Mouse (Mus musculus): ENCODE data around the gene Ttc17. TPM values are rescaled to one million over a fixed set of nuclear protein-coding genes. Genes with fewer than 3 reads are reported as not detected.

Gene Ttc17
- total and polyA plus RNA-seq, 2 experiments: 12.1 to 17.0 TPM

- Histone ChIP-seq H3K79me2 (ENCODE audit: control insufficient read depth, insufficient read depth, low read length) (no peaks in the 10 kb centered on the region), H3K27ac (replicated peaks; ENCODE audit: insufficient read depth, low read depth, low read length) (no peak overlapping the region), H3K9ac (ENCODE audit: low read depth, low read length) (no peak overlapping the region), H3K36me3 (ENCODE audit: control insufficient read depth, insufficient read depth, low read length) (no peaks in the 10 kb centered on the region), H3K4me1 (ENCODE audit: control insufficient read depth, insufficient read depth, low read length) (no peaks in the 10 kb centered on the region), H3K4me3 (ENCODE audit: insufficient read depth, low read depth, low read length) (no peak overlapping the region), H3K27me3 (ENCODE audit: control insufficient read depth, insufficient read depth, low read length) (peaks cover 6% of the 10 kb centered on the region)
- TF ChIP-seq CTCF (IDR thresholded peaks at IDR 0.05; ENCODE audit: low read depth, low read length): no peak
- TF ChIP-seq POLR2A (IDR thresholded peaks at IDR 0.05; ENCODE audit: extremely low read depth, insufficient read depth, low read length): no peak
- DNase-seq (ENCODE audit: extremely low read depth, low read depth, low spot score): no peak
- 88% methylated on average over 3 of the region's 3 CpGs for WGBS
Measured at GRCm38 (mm10) chr2:94275658-94276057, 130.8 kb downstream of the Ttc17 start.

DNA sequence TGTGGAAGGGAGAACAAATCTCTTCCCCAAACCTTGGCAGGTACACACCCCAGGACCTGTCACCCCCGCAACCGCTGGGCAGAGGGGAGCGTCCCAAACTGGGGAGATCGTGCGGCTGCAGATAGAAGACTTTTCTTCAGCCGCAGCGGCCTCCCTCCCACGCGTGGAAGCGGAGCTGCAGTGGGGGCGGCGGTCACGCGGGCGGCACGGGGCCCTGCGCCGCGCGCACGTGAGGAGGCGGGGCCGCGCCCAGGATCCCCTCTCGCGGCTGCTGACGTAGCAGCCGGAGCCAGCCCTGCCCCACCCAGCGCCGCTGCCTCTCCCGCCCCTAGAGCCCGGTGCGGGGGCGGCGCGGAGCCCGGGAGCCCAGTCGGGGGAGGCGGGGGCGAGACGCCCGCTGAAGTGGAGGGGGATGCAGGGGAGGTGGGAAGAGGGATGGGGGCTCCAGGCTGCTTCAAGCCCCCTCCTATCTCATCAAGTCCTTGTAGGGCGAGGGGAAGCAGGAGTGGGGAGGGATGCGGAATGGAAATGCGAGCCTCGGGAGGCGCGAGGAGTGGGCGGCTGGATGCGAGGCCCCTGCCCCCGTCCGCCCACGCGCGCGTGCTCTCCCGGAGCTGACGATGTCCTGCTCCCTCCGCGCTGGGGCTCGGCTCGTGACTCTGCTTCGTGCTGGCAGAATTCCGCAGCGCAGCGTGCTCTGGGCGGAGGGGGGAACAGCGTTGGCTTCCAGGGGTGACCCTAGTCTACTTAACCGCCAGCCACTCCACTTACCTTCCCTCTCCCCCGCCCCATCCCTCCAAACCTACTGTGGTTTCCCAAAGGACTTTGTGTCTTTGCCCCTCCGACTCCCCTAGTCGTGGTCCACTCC, 133.1 kb downstream of the Ttc17 start:
- no peak for TF ChIP-seq CTCF (IDR thresholded peaks at IDR 0.05; ENCODE audit: low read depth, low read length)
- TF ChIP-seq POLR2A (IDR thresholded peaks at IDR 0.05; ENCODE audit: extremely low read depth, insufficient read depth, low read length): no peak
- Histone ChIP-seq H3K27me3 (ENCODE audit: control insufficient read depth, insufficient read depth, low read length) (peaks cover 6% of the 10 kb centered on the region), H3K27ac (replicated peaks; ENCODE audit: insufficient read depth, low read depth, low read length) (no peak overlapping the region), H3K36me3 (ENCODE audit: control insufficient read depth, insufficient read depth, low read length) (no peaks in the 10 kb centered on the region), H3K4me1 (ENCODE audit: control insufficient read depth, insufficient read depth, low read length) (no peaks in the 10 kb centered on the region), H3K79me2 (ENCODE audit: control insufficient read depth, insufficient read depth, low read length) (no peaks in the 10 kb centered on the region), H3K4me3 (ENCODE audit: insufficient read depth, low read depth, low read length) (peak overlapping the region; percentile 64), H3K9ac (ENCODE audit: low read depth, low read length) (peak overlapping the region; percentile 73)
- no peak for DNase-seq (ENCODE audit: extremely low read depth, low read depth, low spot score)
- 3% methylated on average over 72 of the region's 72 CpGs for WGBS

- WGBS: 91% methylated on average over 10 of the region's 10 CpGs
- TF ChIP-seq CTCF (IDR thresholded peaks at IDR 0.05; ENCODE audit: low read depth, low read length) (no peak), POLR2A (IDR thresholded peaks at IDR 0.05; ENCODE audit: extremely low read depth, insufficient read depth, low read length) (no peak)
- Histone ChIP-seq H3K27ac (replicated peaks; ENCODE audit: insufficient read depth, low read depth, low read length) (no peak overlapping the region), H3K4me1 (ENCODE audit: control insufficient read depth, insufficient read depth, low read length) (no peaks in the 10 kb centered on the region), H3K9ac (ENCODE audit: low read depth, low read length) (no peak overlapping the region), H3K4me3 (ENCODE audit: insufficient read depth, low read depth, low read length) (no peak overlapping the region), H3K79me2 (ENCODE audit: control insufficient read depth, insufficient read depth, low read length) (no peaks in the 10 kb centered on the region), H3K27me3 (ENCODE audit: control insufficient read depth, insufficient read depth, low read length) (peaks cover 6% of the 10 kb centered on the region), H3K36me3 (ENCODE audit: control insufficient read depth, insufficient read depth, low read length) (no peaks in the 10 kb centered on the region)
- no peak for DNase-seq (ENCODE audit: extremely low read depth, low read depth, low spot score)
Measured at GRCm38 (mm10) chr2:94271176-94271575, 135.3 kb downstream of the Ttc17 start.

GRCm38 (mm10) chr2:94268835-94269234, 137.7 kb downstream of the Ttc17 start:
- TF ChIP-seq POLR2A (IDR thresholded peaks at IDR 0.05; ENCODE audit: extremely low read depth, insufficient read depth, low read length) (no peak), CTCF (IDR thresholded peaks at IDR 0.05; ENCODE audit: low read depth, low read length) (no peak)
- no peaks in the 10 kb centered on the region for H3K79me2 ChIP-seq (ENCODE audit: control insufficient read depth, insufficient read depth, low read length)
- H3K4me1 ChIP-seq (ENCODE audit: control insufficient read depth, insufficient read depth, low read length): no peaks in the 10 kb centered on the region
- H3K9ac ChIP-seq (ENCODE audit: low read depth, low read length): no peak overlapping the region
- no peak overlapping the region for H3K27ac ChIP-seq (replicated peaks; ENCODE audit: insufficient read depth, low read depth, low read length)
- no peaks in the 10 kb centered on the region for H3K36me3 ChIP-seq (ENCODE audit: control insufficient read depth, insufficient read depth, low read length)
- no peak for DNase-seq (ENCODE audit: extremely low read depth, low read depth, low spot score)
- H3K4me3 ChIP-seq (ENCODE audit: insufficient read depth, low read depth, low read length): no peak overlapping the region
- 87% methylated on average over 8 of the region's 8 CpGs for WGBS
- peaks cover 4% of the 10 kb centered on the region; the same call in 1 of the 2 replicates for H3K27me3 ChIP-seq (ENCODE audit: control insufficient read depth, insufficient read depth, low read length)

DNA sequence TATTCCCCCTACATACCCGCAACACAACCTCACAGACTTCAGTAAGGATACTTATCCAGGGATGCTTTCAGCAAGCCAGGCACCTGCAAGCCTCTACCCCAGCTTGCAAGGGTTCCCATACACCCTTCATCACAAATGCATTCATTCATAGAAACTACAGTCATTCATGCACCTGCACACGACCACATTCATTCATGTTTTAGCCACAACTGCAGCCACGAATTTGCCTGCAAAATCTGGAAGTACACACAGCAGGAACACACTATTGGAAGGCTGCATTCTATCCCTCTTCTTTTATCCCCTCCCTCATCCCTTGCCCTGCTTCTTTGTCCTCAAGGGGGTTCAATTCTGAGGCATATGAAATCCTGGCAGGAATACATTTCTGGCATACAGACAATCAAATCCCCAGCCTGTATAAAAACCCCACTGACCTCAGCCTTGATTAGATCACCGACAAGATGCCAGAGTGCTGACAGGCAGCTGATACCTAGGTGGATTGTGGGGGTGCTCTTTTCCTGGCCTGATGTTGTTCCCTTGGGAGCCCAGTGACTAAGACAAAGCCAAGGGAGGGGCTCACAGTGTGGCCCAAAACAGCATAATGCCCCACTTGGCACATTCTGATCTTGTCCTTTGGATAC, 139.2 kb downstream of the Ttc17 start:
- no peaks in the 10 kb centered on the region for H3K27me3 ChIP-seq (ENCODE audit: control insufficient read depth, insufficient read depth, low read length)
- H3K9ac ChIP-seq (ENCODE audit: low read depth, low read length): no peak overlapping the region
- no peak overlapping the region for H3K4me3 ChIP-seq (ENCODE audit: insufficient read depth, low read depth, low read length)
- 46% methylated on average over 4 of the region's 4 CpGs for WGBS
- no peak for DNase-seq (ENCODE audit: extremely low read depth, low read depth, low spot score)
- no peaks in the 10 kb centered on the region for H3K36me3 ChIP-seq (ENCODE audit: control insufficient read depth, insufficient read depth, low read length)
- no peaks in the 10 kb centered on the region for H3K4me1 ChIP-seq (ENCODE audit: control insufficient read depth, insufficient read depth, low read length)
- no peak overlapping the region for H3K27ac ChIP-seq (replicated peaks; ENCODE audit: insufficient read depth, low read depth, low read length)
- H3K79me2 ChIP-seq (ENCODE audit: control insufficient read depth, insufficient read depth, low read length): no peaks in the 10 kb centered on the region
- TF ChIP-seq CTCF (IDR thresholded peaks at IDR 0.05; ENCODE audit: low read depth, low read length): no peak
- TF ChIP-seq POLR2A (IDR thresholded peaks at IDR 0.05; ENCODE audit: extremely low read depth, insufficient read depth, low read length): no peak
